Mouse (Mus musculus) erythroblast, embryonic 14.5 days (primary cell): Measurements from ENCODE around the gene Mtap.

ENCODE experiments used
- GATA1 ChIP-seq: IDR thresholded peaks from 2 replicates; pipeline ENCODE4 v1.6.1; 2012; ENCODE audit warnings: low read length, inconsistent platforms, mixed read lengths
- TAL1 ChIP-seq: IDR thresholded peaks from 3 replicates; pipeline ENCODE4 v1.6.1; 2012; ENCODE audit warnings: low read length, inconsistent platforms, mixed read lengths

- TF ChIP-seq TAL1 (no peak), GATA1 (no peak)
Measured at GRCm38 (mm10) chr4:89098261-89098660, 38.7 kb upstream of the Mtap start.
